Mouse (Mus musculus) lung, postnatal 36 days (tissue): ENCODE results near the gene Casc3.
"Not testable (repeated sequence)": the region's sequence is repeated elsewhere in the genome, so short reads cannot be mapped to it uniquely, and the experiment has no call there.

Source experiments
- DNase-seq: peaks from one replicate; pipeline ENCODE4 v3.0.0; 2022; ENCODE audit warnings: mixed read lengths

The Casc3 gene

GRCm38 (mm10) chr11:98790631-98791205 is 14.0 kb upstream of the Casc3 start:
- no peak for DNase-seq

GRCm38 (mm10) chr11:98791448-98791847 is 13.3 kb upstream of the Casc3 start:
- DNase-seq, result no peak

- DNase-seq, result no peak
Observed at GRCm38 (mm10) chr11:98792081-98792480, 12.6 kb upstream of the Casc3 start.

GRCm38 (mm10) chr11:98794469-98795014 is 10.2 kb upstream of the Casc3 start:
- peak; percentile 80 for DNase-seq

GRCm38 (mm10) chr11:98795015-98795713 is 9.5 kb upstream of the Casc3 start, which contains the start of gene Msl1:
Gene Msl1 (plus strand): TSS chr11:98795516.
- peak; percentile 84 for DNase-seq

GRCm38 (mm10) chr11:98795714-98796514 is 8.8 kb upstream of the Casc3 start:
- DNase-seq, result peak; percentile 50

GRCm38 (mm10) chr11:98796515-98797216 is 8.0 kb upstream of the Casc3 start:
- peak; percentile 69 for DNase-seq

GRCm38 (mm10) chr11:98797306-98797705 is 7.4 kb upstream of the Casc3 start:
- no peak for DNase-seq

- no peak for DNase-seq
Observed at GRCm38 (mm10) chr11:98797909-98798308, 6.8 kb upstream of the Casc3 start.

- DNase-seq, result no peak
Observed at GRCm38 (mm10) chr11:98808417-98808816, 3.7 kb downstream of the Casc3 start.

- peak; percentile 100 for DNase-seq
Observed at GRCm38 (mm10) chr11:98809457-98810290, 5.0 kb downstream of the Casc3 start.

- DNase-seq, result no peak
Observed at GRCm38 (mm10) chr11:98810686-98811085, 6.0 kb downstream of the Casc3 start.

GRCm38 (mm10) chr11:98816706-98817239 is 12.1 kb downstream of the Casc3 start:
- DNase-seq, result no peak

- no peak for DNase-seq
Observed at GRCm38 (mm10) chr11:98820968-98821367, 16.3 kb downstream of the Casc3 start.

GRCm38 (mm10) chr11:98826071-98826470 is 21.4 kb downstream of the Casc3 start:
- DNase-seq, result not testable (repeated sequence)

- no peak for DNase-seq
Observed at GRCm38 (mm10) chr11:98827877-98828276, 23.2 kb downstream of the Casc3 start.

- DNase-seq, result peak; percentile 63
Observed at GRCm38 (mm10) chr11:98829091-98829775, 24.5 kb downstream of the Casc3 start.

- DNase-seq, result no peak
Observed at GRCm38 (mm10) chr11:98829875-98830274, 25.2 kb downstream of the Casc3 start.

GRCm38 (mm10) chr11:98835296-98835695 is 30.6 kb downstream of the Casc3 start:
- no peak for DNase-seq

GRCm38 (mm10) chr11:98835725-98836124 is 31.0 kb downstream of the Casc3 start:
- peak; percentile 39 for DNase-seq

- DNase-seq, result no peak
Observed at GRCm38 (mm10) chr11:98836128-98836527, 31.4 kb downstream of the Casc3 start.
